Comparison of ENCODE assay signal across 8 mouse cellular contexts in the genomic region with DNA sequence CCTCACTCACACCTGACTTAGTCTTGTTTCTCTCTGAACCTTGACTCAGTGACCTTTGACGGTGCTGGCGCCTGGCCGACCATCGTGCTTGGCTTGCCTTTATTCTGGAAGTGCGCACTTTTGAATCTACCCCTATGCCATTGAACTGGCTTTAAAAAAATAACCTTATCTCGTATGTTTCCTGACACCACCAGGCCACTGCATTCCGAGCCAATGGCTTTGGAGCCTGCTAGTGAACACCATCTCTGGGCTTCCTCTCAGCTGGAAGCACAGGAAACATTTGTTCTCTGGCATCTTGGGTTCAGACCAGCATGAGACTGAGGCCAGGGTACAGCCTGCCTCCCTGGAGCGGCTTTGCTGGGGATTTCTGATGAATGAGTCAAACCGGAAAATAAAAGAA. TPM values are rescaled to one million over a fixed set of nuclear protein-coding genes. Genes with fewer than 3 reads are reported as not detected.
DNase-seq lines count a peak whose midpoint lies in the region; ATAC-seq and TF ChIP-seq lines count a peak whose summit lies in the region.

No protein-coding gene starts in this region.

- H3K4me3 ChIP-seq in hindbrain, embryonic 10.5 days: no peak overlapping the region
- no peak overlapping the region for H3K4me3 ChIP-seq in thymus, adult 2 months (ENCODE audit: control insufficient read depth, insufficient read depth, low read length)

- peaks cover 38% of the 10 kb centered on the region for H3K4me1 ChIP-seq in hindbrain, embryonic 10.5 days (replicated peaks)
- H3K4me1 ChIP-seq in thymus, adult 2 months (replicated peaks; ENCODE audit: control insufficient read depth, insufficient read depth, low read length): no peaks in the 10 kb centered on the region

- TF ChIP-seq CTCF in Patski (IDR thresholded peaks at IDR 0.05): no peak
- TF ChIP-seq CTCF in thymus, adult 2 months (IDR thresholded peaks at IDR 0.05; ENCODE audit: borderline replicate concordance, control insufficient read depth, extremely low read depth, insufficient read depth, low read length, poor library complexity): no peak

- no peaks in the 10 kb centered on the region for H3K9me3 ChIP-seq in hindbrain, embryonic 10.5 days

- H3K27ac ChIP-seq in hindbrain, embryonic 10.5 days: no peak overlapping the region
- no peak overlapping the region for H3K27ac ChIP-seq in thymus, adult 2 months (ENCODE audit: control insufficient read depth, insufficient read depth, low read length)

- ATAC-seq in Patski: peak; percentile 27

- no peak for TF ChIP-seq POLR2A in thymus, adult 2 months (IDR thresholded peaks at IDR 0.05; ENCODE audit: control insufficient read depth, extremely low read depth, insufficient read depth, low read length, poor library complexity)

- in situ Hi-C loops in Patski (cut with MboI; ENCODE audit: low pct_unique_long_range_greater_than_20kb): loop anchor here (5.0 kb wide), 2 partner anchors 95 to 165 kb away; partner anchors contain the start of gene Snrk

- 74% methylated on average over 9 of the region's 9 CpGs for WGBS in hindbrain, embryonic 10.5 days
- 69% methylated on average over 9 of the region's 9 CpGs for WGBS in thymus, adult 2 months

- POLR2A ChIA-PET in Patski (lab: Charles Lee): interaction anchor here (1.0 kb wide), 1 partner anchor 55 kb away, joined by 3 read pairs; no protein-coding TSS in a partner anchor

- peaks cover 2% of the 10 kb centered on the region for H3K27me3 ChIP-seq in Patski
- no peaks in the 10 kb centered on the region for H3K27me3 ChIP-seq in hindbrain, embryonic 10.5 days (ENCODE audit: insufficient read depth, poor library complexity, severe bottlenecking)
- no peaks in the 10 kb centered on the region for H3K27me3 ChIP-seq in thymus, adult 2 months (ENCODE audit: control insufficient read depth, insufficient read depth, low read length)

- CTCF ChIA-PET in Patski (lab: Charles Lee): no interaction called here

- H3K36me3 ChIP-seq in hindbrain, embryonic 10.5 days: no peaks in the 10 kb centered on the region
- no peaks in the 10 kb centered on the region for H3K36me3 ChIP-seq in thymus, adult 2 months (ENCODE audit: control insufficient read depth, insufficient read depth, low read length)

- peak; percentile 75 for DNase-seq in cerebellum, adult 11 months
- DNase-seq in cerebellum, postnatal 4 days (ENCODE audit: low spot score in 2 of 2): no peak
- DNase-seq in Patski (ENCODE audit: low read depth, low spot score): peak; percentile 27
- peak; percentile 57 to 59 for DNase-seq in gastrocnemius, adult 8-10 months (ENCODE audit: low spot score in 2 of 2)
- DNase-seq in kidney, adult 9 months: peak; percentile 98
- peak; percentile 90 for DNase-seq in lung, postnatal 36 days
- DNase-seq in hindbrain, embryonic 10.5 days (ENCODE audit: low spot score): no peak
- no peak for DNase-seq in thymus, adult 2 months

RNA-seq across cellular contexts. Expression of gene Pomgnt2, which starts 25.9 kb away (rescaled TPM):
- 20.8 TPM for polyA plus RNA-seq in Patski (2021)
- 10 to 100 TPM; 14.1 to 17.8 (median 16.4) TPM for total RNA-seq in gastrocnemius, adult 8-10 months (2022)
- 14.7 and 16.3 TPM in 2 replicates for polyA plus RNA-seq in hindbrain, embryonic 10.5 days (2016; fragmentation: Nextera tagmentation; extraction: Ambion mirVana)
- polyA plus RNA-seq in thymus, adult 2 months (2012; rRNA removed): 15.2 and 19.3 TPM in 2 replicates

Comparison
In these comparisons a context has a peak if more than half of its experiments do, and no peak if none do; other contexts are left out.
1. DNase-seq: peak in cerebellum, adult 11 months (single experiment), Patski (single experiment), gastrocnemius, adult 8-10 months (2 of 2), kidney, adult 9 months (single experiment) and lung, postnatal 36 days (single experiment); none in cerebellum, postnatal 4 days (0 of 2), hindbrain, embryonic 10.5 days (single experiment) and thymus, adult 2 months (single experiment).